Mouse (Mus musculus) limb, embryonic 10.5 days (tissue): ENCODE measurements around the gene Bpifa1. TPM values are rescaled to one million over a fixed set of nuclear protein-coding genes. Genes with fewer than 3 reads are reported as not detected.

ENCODE experiments used
- DNase-seq: peaks from one replicate; pipeline ENCODE4 v3.0.0-alpha.2; 2017; ENCODE audit warnings: low spot score
- H3K27ac ChIP-seq: fragments of 300-500 bp; sonication (generic); 2 replicates; pipeline ENCODE4 v1.5.1; 2016; ENCODE audit warnings: mild to moderate bottlenecking
- H3K27me3 ChIP-seq: fragments of 300-500 bp; sonication (generic); 2 replicates; pipeline ENCODE4 v1.6.1; 2016; ENCODE audit warnings: low read depth, mild to moderate bottlenecking; ENCODE audit not compliant: poor library complexity, severe bottlenecking
- H3K36me3 ChIP-seq: fragments of 300-500 bp; sonication (generic); 2 replicates; pipeline ENCODE4 v1.6.1; 2016; ENCODE audit warnings: mild to moderate bottlenecking, moderate library complexity
- H3K4me1 ChIP-seq: fragments of 300-500 bp; sonication (generic); 2 replicates; pipeline ENCODE4 v1.6.1; 2016
- H3K4me3 ChIP-seq: fragments of 300-500 bp; sonication (generic); 2 replicates; pipeline ENCODE4 v1.5.1; 2016; ENCODE audit warnings: mild to moderate bottlenecking, moderate library complexity
- H3K9me3 ChIP-seq: fragments of 300-500 bp; sonication (generic); replicated peaks from 2 replicates; pipeline ENCODE4 v1.6.1; 2016; ENCODE audit warnings: mild to moderate bottlenecking
- WGBS: fragments of 180-500 bp; shearing (Covaris S2); methylation state at CpG from one replicate; pipeline ENCODE4 v1.1.7; 2016; 5-methylcytosine and 5-hydroxymethylcytosine counted together
- polyA plus RNA-seq: library from polyadenylated mRNA; unstranded; fragments of >200 nt; fragmentation: Nextera tagmentation; extraction: Ambion mirVana; gene quantifications from 2 replicates; pipeline ENCODE4 v1.2.1, GENCODE M21; 2016

The Bpifa1 gene
- polyA plus RNA-seq, 1 experiment from 2014 or later: not detected

GRCm38 (mm10) chr2:154185319-154185718, 42.6 kb downstream of the Bpifa1 start:
- Histone ChIP-seq H3K4me3 (no peak overlapping the region), H3K36me3 (no peaks in the 10 kb centered on the region), H3K9me3 (no peaks in the 10 kb centered on the region), H3K4me1 (peaks cover 4% of the 10 kb centered on the region), H3K27ac (no peak overlapping the region), H3K27me3 (no peaks in the 10 kb centered on the region)
- 93% methylated on average over 6 of the region's 6 CpGs for WGBS
- DNase-seq: no peak

GRCm38 (mm10) chr2:154185748-154186147, 43.1 kb downstream of the Bpifa1 start:
- H3K9me3 ChIP-seq: no peaks in the 10 kb centered on the region
- H3K27me3 ChIP-seq: no peaks in the 10 kb centered on the region
- no peak for DNase-seq
- H3K36me3 ChIP-seq: no peaks in the 10 kb centered on the region
- WGBS: 84% methylated on average over 3 of the region's 3 CpGs
- no peak overlapping the region for H3K27ac ChIP-seq
- H3K4me1 ChIP-seq: peaks cover 4% of the 10 kb centered on the region
- no peak overlapping the region for H3K4me3 ChIP-seq

GRCm38 (mm10) chr2:154187468-154187867, 44.8 kb downstream of the Bpifa1 start:
- no peaks in the 10 kb centered on the region for H3K27me3 ChIP-seq
- H3K9me3 ChIP-seq: no peaks in the 10 kb centered on the region
- no peak overlapping the region for H3K27ac ChIP-seq
- WGBS: 41% methylated on average over 5 of the region's 5 CpGs
- H3K4me1 ChIP-seq: peaks cover 9% of the 10 kb centered on the region
- no peak for DNase-seq
- no peak overlapping the region for H3K4me3 ChIP-seq
- H3K36me3 ChIP-seq: no peaks in the 10 kb centered on the region

- H3K27ac ChIP-seq: no peak overlapping the region
- no peak for DNase-seq
- no peaks in the 10 kb centered on the region for H3K36me3 ChIP-seq
- no peaks in the 10 kb centered on the region for H3K9me3 ChIP-seq
- no peak overlapping the region for H3K4me3 ChIP-seq
- no peaks in the 10 kb centered on the region for H3K27me3 ChIP-seq
- WGBS: 78% methylated on average over 7 of the region's 7 CpGs
- H3K4me1 ChIP-seq: peaks cover 5% of the 10 kb centered on the region
Observed at GRCm38 (mm10) chr2:154189877-154190434, 47.3 kb downstream of the Bpifa1 start.

GRCm38 (mm10) chr2:154190546-154191258, 48.0 kb downstream of the Bpifa1 start, which contains the start of gene Bpifb1:
TSS of gene Bpifb1 (plus strand) at chr2:154190818.
- 89% methylated on average over 11 of the region's 11 CpGs for WGBS
- no peaks in the 10 kb centered on the region for H3K9me3 ChIP-seq
- no peak for DNase-seq
- H3K27me3 ChIP-seq: no peaks in the 10 kb centered on the region
- no peak within 1 kb of the TSS for H3K27ac ChIP-seq
- H3K4me3 ChIP-seq: no peak within 1 kb of the TSS
- no peaks in the 10 kb centered on the region for H3K36me3 ChIP-seq
- peaks cover 5% of the 10 kb centered on the region for H3K4me1 ChIP-seq

GRCm38 (mm10) chr2:154192141-154192540, 49.5 kb downstream of the Bpifa1 start:
- no peak for DNase-seq
- no peaks in the 10 kb centered on the region for H3K9me3 ChIP-seq
- H3K27ac ChIP-seq: no peak overlapping the region
- H3K27me3 ChIP-seq: no peaks in the 10 kb centered on the region
- H3K4me3 ChIP-seq: no peak overlapping the region
- H3K4me1 ChIP-seq: peaks cover 5% of the 10 kb centered on the region
- 84% methylated on average over 1 of the region's 2 CpGs for WGBS
- no peaks in the 10 kb centered on the region for H3K36me3 ChIP-seq

GRCm38 (mm10) chr2:154193071-154193470, 50.4 kb downstream of the Bpifa1 start:
- peaks cover 5% of the 10 kb centered on the region for H3K4me1 ChIP-seq
- no peaks in the 10 kb centered on the region for H3K36me3 ChIP-seq
- no peak overlapping the region for H3K27ac ChIP-seq
- DNase-seq: no peak
- H3K27me3 ChIP-seq: no peaks in the 10 kb centered on the region
- no peak overlapping the region for H3K4me3 ChIP-seq
- no peaks in the 10 kb centered on the region for H3K9me3 ChIP-seq
- 86% methylated on average over 4 of the region's 4 CpGs for WGBS

GRCm38 (mm10) chr2:154193994-154194504, 51.4 kb downstream of the Bpifa1 start:
- H3K4me1 ChIP-seq: peaks cover 5% of the 10 kb centered on the region
- no peaks in the 10 kb centered on the region for H3K27me3 ChIP-seq
- H3K36me3 ChIP-seq: no peaks in the 10 kb centered on the region
- no peak overlapping the region for H3K4me3 ChIP-seq
- H3K27ac ChIP-seq: no peak overlapping the region
- 81% methylated on average over 5 of the region's 5 CpGs for WGBS
- no peak for DNase-seq
- H3K9me3 ChIP-seq: no peaks in the 10 kb centered on the region

- WGBS: 88% methylated on average over 9 of the region's 9 CpGs
- Histone ChIP-seq H3K27ac (no peak overlapping the region), H3K9me3 (no peaks in the 10 kb centered on the region), H3K27me3 (no peaks in the 10 kb centered on the region), H3K36me3 (no peaks in the 10 kb centered on the region), H3K4me1 (no peaks in the 10 kb centered on the region), H3K4me3 (no peak overlapping the region)
- DNase-seq: no peak
Observed at GRCm38 (mm10) chr2:154197036-154197435, 54.4 kb downstream of the Bpifa1 start.

Other genes with a start within 250 kb of the Bpifa1 start
- not detected in 2 replicates for gene Bpifb6, start 242.5 kb upstream of the Bpifa1 start, polyA plus RNA-seq
- gene Bpifb3, start 224.7 kb upstream of the Bpifa1 start, polyA plus RNA-seq: not detected in 2 replicates
- not detected in 2 replicates for gene Bpifb4, start 204.7 kb upstream of the Bpifa1 start, polyA plus RNA-seq
- gene Bpifa6, start 167.9 kb upstream of the Bpifa1 start, polyA plus RNA-seq: not detected in 2 replicates
- gene Bpifa2, start 134.6 kb upstream of the Bpifa1 start, polyA plus RNA-seq: not detected in 2 replicates
- not detected in 2 replicates for gene Bpifa3, start 12.5 kb upstream of the Bpifa1 start, polyA plus RNA-seq
- not detected in 2 replicates for gene Bpifa5, start 19.7 kb downstream of the Bpifa1 start, polyA plus RNA-seq
- gene Bpifb1, start 47.9 kb downstream of the Bpifa1 start, polyA plus RNA-seq: not detected in 2 replicates
- gene Bpifb5, start 80.9 kb downstream of the Bpifa1 start, polyA plus RNA-seq: 0.41 TPM in 1 of 2 replicates, not detected in the other
- not detected in 2 replicates for gene Bpifb9a, start 115.0 kb downstream of the Bpifa1 start, polyA plus RNA-seq
- gene Bpifb9b, start 164.3 kb downstream of the Bpifa1 start, polyA plus RNA-seq: not detected in 2 replicates
- gene Cdk5rap1, start 230.1 kb downstream of the Bpifa1 start, polyA plus RNA-seq: 15.6 and 20.6 TPM in 2 replicates